Mouse (Mus musculus) embryonic facial prominence, embryonic 13.5 days (tissue): ENCODE measurements around the gene Olfr1356. TPM values are rescaled to one million over a fixed set of nuclear protein-coding genes. Genes with fewer than 3 reads are reported as not detected.
"Not testable (repeated sequence)": the region's sequence is repeated elsewhere in the genome, so short reads cannot be mapped to it uniquely, and the experiment has no call there.

Source experiments
- ATAC-seq: fragments of 200-750 bp; cut with Nextera tagmentation; 2 replicates; pipeline ENCODE4 v1.8.0; 2017; ENCODE audit warnings: low read depth; ENCODE audit not compliant: insufficient number of reproducible peaks, insufficient read depth, low FRiP score, low TSS enrichment
- H3K27ac ChIP-seq: fragments of 300-500 bp; sonication (generic); 2 replicates; pipeline ENCODE4 v1.5.1; 2015; ENCODE audit warnings: moderate library complexity, mild to moderate bottlenecking, inconsistent platforms
- H3K27me3 ChIP-seq: fragments of 300-500 bp; sonication (generic); 2 replicates; pipeline ENCODE4 v1.6.1; 2015; ENCODE audit warnings: mild to moderate bottlenecking, inconsistent platforms
- H3K36me3 ChIP-seq: fragments of 300-500 bp; sonication (generic); 2 replicates; pipeline ENCODE4 v1.6.1; 2015; ENCODE audit warnings: mild to moderate bottlenecking, inconsistent platforms
- H3K4me1 ChIP-seq: fragments of 300-500 bp; sonication (generic); 2 replicates; pipeline ENCODE4 v1.6.1; 2015; ENCODE audit warnings: inconsistent platforms
- H3K4me2 ChIP-seq: fragments of 300-500 bp; sonication (generic); 2 replicates; pipeline ENCODE4 v1.6.1; 2015; ENCODE audit warnings: moderate library complexity, mild to moderate bottlenecking, inconsistent platforms
- H3K4me3 ChIP-seq: fragments of 300-500 bp; sonication (generic); 2 replicates; pipeline ENCODE4 v1.5.1; 2015; ENCODE audit warnings: mild to moderate bottlenecking, inconsistent platforms
- H3K9ac ChIP-seq: fragments of 300-500 bp; sonication (generic); 2 replicates; pipeline ENCODE4 v1.6.1; 2015; ENCODE audit warnings: mild to moderate bottlenecking, inconsistent platforms
- H3K9me3 ChIP-seq: fragments of 300-500 bp; sonication (generic); 2 replicates; pipeline ENCODE4 v1.6.1; 2016; ENCODE audit warnings: inconsistent platforms
- WGBS: fragments of 180-500 bp; shearing (Covaris S2); methylation state at CpG from one replicate; pipeline ENCODE4 v1.1.7; 2015; ENCODE audit warnings: mixed read lengths; 5-methylcytosine and 5-hydroxymethylcytosine counted together
- polyA plus RNA-seq: library from polyadenylated mRNA; unstranded; fragments of >200 nt; fragmentation: Nextera tagmentation; extraction: Ambion mirVana; gene quantifications from 2 replicates; pipeline ENCODE4 v1.2.1, GENCODE M21; 2015

Gene Olfr1356
- not detected in 2 replicates for polyA plus RNA-seq

GRCm38 (mm10) chr10:78852066-78852465, at the start of gene Olfr1356:
Gene Olfr1356, minus strand, starts transcription at chr10:78852166.
- no peaks in the 10 kb centered on the region for H3K4me1 ChIP-seq
- H3K4me2 ChIP-seq, result no peak within 1 kb of the TSS
- H3K9me3 ChIP-seq, result no peaks in the 10 kb centered on the region
- no peak for ATAC-seq
- WGBS, result 85% methylated on average over 2 of the region's 2 CpGs
- no peak within 1 kb of the TSS for H3K9ac ChIP-seq
- H3K4me3 ChIP-seq, result no peak within 1 kb of the TSS
- no peaks in the 10 kb centered on the region for H3K36me3 ChIP-seq
- H3K27ac ChIP-seq, result no peak within 1 kb of the TSS
- no peaks in the 10 kb centered on the region for H3K27me3 ChIP-seq

GRCm38 (mm10) chr10:78875240-78875639, 23.3 kb upstream of the Olfr1356 start, which contains the start of gene Olfr1355:
Gene Olfr1355, plus strand, starts transcription at chr10:78875540.
- 68% methylated on average over 2 of the region's 2 CpGs for WGBS
- Histone ChIP-seq H3K27me3 (no peaks in the 10 kb centered on the region), H3K36me3 (no peaks in the 10 kb centered on the region), H3K4me3 (no peak within 1 kb of the TSS), H3K9me3 (no peaks in the 10 kb centered on the region), H3K4me1 (no peaks in the 10 kb centered on the region), H3K27ac (no peak within 1 kb of the TSS), H3K9ac (no peak within 1 kb of the TSS), H3K4me2 (no peak within 1 kb of the TSS)
- ATAC-seq, result no peak

- H3K4me2 ChIP-seq, H3K9ac ChIP-seq, H3K4me3 ChIP-seq, H3K27ac ChIP-seq, H3K4me1 ChIP-seq, H3K36me3 ChIP-seq, H3K9me3 ChIP-seq, H3K27me3 ChIP-seq, ATAC-seq: not testable (repeated sequence)
- 88% methylated on average over 12 of the region's 12 CpGs for WGBS
Measured at GRCm38 (mm10) chr10:78840456-78840855, 11.5 kb downstream of the Olfr1356 start.

GRCm38 (mm10) chr10:78812358-78813060, 39.5 kb downstream of the Olfr1356 start:
- H3K36me3 ChIP-seq, result no peaks in the 10 kb centered on the region
- no peak for ATAC-seq
- H3K27ac ChIP-seq, result no peak overlapping the region
- no peaks in the 10 kb centered on the region for H3K4me1 ChIP-seq
- no peak overlapping the region for H3K9ac ChIP-seq
- 64% methylated on average over 6 of the region's 6 CpGs for WGBS
- no peak overlapping the region for H3K4me2 ChIP-seq
- H3K4me3 ChIP-seq, result no peak overlapping the region
- no peaks in the 10 kb centered on the region for H3K9me3 ChIP-seq
- no peaks in the 10 kb centered on the region for H3K27me3 ChIP-seq

GRCm38 (mm10) chr10:78801449-78801848, 50.5 kb downstream of the Olfr1356 start:
- WGBS, result 83% methylated on average over 2 of the region's 2 CpGs
- Histone ChIP-seq H3K9me3 (no peaks in the 10 kb centered on the region), H3K4me1 (no peaks in the 10 kb centered on the region), H3K4me2 (no peak overlapping the region), H3K36me3 (no peaks in the 10 kb centered on the region; the same call in 1 of the 2 replicates), H3K27ac (no peak overlapping the region), H3K9ac (no peak overlapping the region), H3K27me3 (no peaks in the 10 kb centered on the region), H3K4me3 (no peak overlapping the region)
- ATAC-seq, result no peak

Other genes starting within 250 kb of the Olfr1356 start
- not detected in 2 replicates for gene Olfr1357, start 234.1 kb downstream of the Olfr1356 start, polyA plus RNA-seq
- 0.77 and 0.98 TPM in 2 replicates for gene Casp14, start 133.9 kb downstream of the Olfr1356 start, polyA plus RNA-seq
- 0.17 and 0.20 TPM in 2 replicates for gene Ccdc105, start 99.1 kb downstream of the Olfr1356 start, polyA plus RNA-seq
- 2.6 and 2.7 TPM in 2 replicates for gene Slc1a6, start 71.7 kb downstream of the Olfr1356 start, polyA plus RNA-seq
- gene Olfr1355, start 23.4 kb upstream of the Olfr1356 start, polyA plus RNA-seq, result not detected in 2 replicates
- gene Olfr1354, start 61.0 kb upstream of the Olfr1356 start, polyA plus RNA-seq, result not detected in 2 replicates
- gene Olfr8, start 98.5 kb upstream of the Olfr1356 start, polyA plus RNA-seq, result not detected in 2 replicates
- gene Olfr1353, start 111.1 kb upstream of the Olfr1356 start, polyA plus RNA-seq, result not detected in 2 replicates
- gene Olfr1352, start 128.9 kb upstream of the Olfr1356 start, polyA plus RNA-seq, result 0.17 TPM in 1 of 2 replicates, not detected in the other
- gene Olfr1351, start 160.3 kb upstream of the Olfr1356 start, polyA plus RNA-seq, result not detected in 2 replicates
- 0.31 TPM in 1 of 2 replicates, not detected in the other for gene Olfr57, start 176.6 kb upstream of the Olfr1356 start, polyA plus RNA-seq
- gene 2610008E11Rik, start 245.4 kb upstream of the Olfr1356 start, polyA plus RNA-seq, result 43.2 and 43.8 TPM in 2 replicates